Mouse (Mus musculus): ENCODE measurements at regions not wholly inside any gene's neighbourhood (a gene's known extent, or its start where the extent isn't known, plus 50 kb on each side); places are given as distances from the start of the nearest gene placed in this dataset.

DNA sequence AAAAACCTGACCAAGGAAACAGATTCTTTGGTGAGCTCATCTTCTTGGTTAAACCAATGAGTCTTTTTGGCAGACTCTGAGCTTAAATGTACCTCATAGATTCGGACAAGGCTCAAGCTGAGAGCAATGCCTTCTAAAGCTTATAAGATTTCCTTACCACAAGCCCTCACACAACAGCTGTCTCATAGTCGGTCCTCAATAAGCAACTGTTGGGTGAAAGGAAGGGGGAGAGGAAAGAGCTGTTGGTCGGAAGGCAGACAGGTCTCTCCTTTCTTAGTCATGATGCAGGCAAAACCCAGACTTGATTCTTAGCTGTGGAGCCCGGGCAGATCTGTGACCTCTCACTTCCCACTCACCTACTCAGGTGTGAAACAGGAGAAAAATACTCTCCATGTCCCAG is 50.8 kb upstream of the 1700016C15Rik start:
- H3K79me2 ChIP-seq (replicated peaks; ENCODE audit: control insufficient read depth, extremely low read depth, insufficient read depth, poor library complexity, severe bottlenecking) = no peaks in the 10 kb centered on the region
- H3K4me3 ChIP-seq (replicated peaks in 1 of 3; ENCODE audit: low read depth in 2 of 3, low read length in 2 of 3, poor library complexity in 1 of 3) = no peak overlapping the region
- no peak for DNase-seq (ENCODE audit: extremely low read depth)
- H3K9me3 ChIP-seq (replicated peaks; ENCODE audit: low read length) = no peaks in the 10 kb centered on the region
- H3K27me3 ChIP-seq (replicated peaks) = peaks cover 2% of the 10 kb centered on the region
- in situ Hi-C loops (cut with MboI; ENCODE audit: low pct_ligation_motif_present, low pct_unique_long_range_greater_than_20kb, low sequenced_read_pairs) = loop anchor here (25.0 kb wide), 1 partner anchor 792 kb away; no protein-coding TSS in a partner anchor
- H3K4me1 ChIP-seq (ENCODE audit: control insufficient read depth in 1 of 2, insufficient read depth in 2 of 2) = peaks cover 3 to 23% of the 10 kb centered on the region in 2 experiments; a peak in 3 of 4 replicates
- no peak overlapping the region for H3K9ac ChIP-seq (ENCODE audit: insufficient read depth, low read depth)
- H3K4me2 ChIP-seq (ENCODE audit: insufficient read depth, low read depth, poor library complexity, severe bottlenecking) = no peak overlapping the region
- H3K36me3 ChIP-seq (replicated peaks in 1 of 2; ENCODE audit: control insufficient read depth in 1 of 2, insufficient read depth in 1 of 2, low read length in 1 of 2) = no peaks in the 10 kb centered on the region
- TF ChIP-seq POLR2AphosphoS2 (IDR thresholded peaks at IDR 0.05; ENCODE audit: low read depth, low read length) = no peak
- TF ChIP-seq UBTF (IDR thresholded peaks at IDR 0.05; ENCODE audit: low read depth, low read length) = no peak
- TF ChIP-seq NELFE (IDR thresholded peaks at IDR 0.05; ENCODE audit: low read depth, low read length) = no peak
- TF ChIP-seq EP300 (IDR thresholded peaks at IDR 0.05; ENCODE audit: low read length) = no peak
- TF ChIP-seq KAT2A (IDR thresholded peaks at IDR 0.05; ENCODE audit: insufficient replicate concordance, low read length) = no peak
- no peak for TF ChIP-seq ELF1 (IDR thresholded peaks at IDR 0.05; ENCODE audit: low read depth, low read length)
- TF ChIP-seq CTCF (conservative IDR thresholded peaks at IDR 0.05 in 1 of 2, IDR thresholded peaks at IDR 0.05 in 1 of 2; ENCODE audit: low read depth in 2 of 2, low read length in 2 of 2) = no peak
- dilution Hi-C loops (cut with MboI; ENCODE audit: extremely low pct_ligation_motif_present, extremely low pct_unique_long_range_greater_than_20kb, low sequenced_read_pairs) = no loop called here
- H3K27ac ChIP-seq (ENCODE audit: insufficient read depth, low read depth) = no peak overlapping the region

Data from CH12.LX (cell line).